Mouse (Mus musculus): ENCODE results near the gene Tac1.
"Not testable (repeated sequence)": the region's sequence is repeated elsewhere in the genome, so short reads cannot be mapped to it uniquely, and the experiment has no call there.

The Tac1 gene

DNA sequence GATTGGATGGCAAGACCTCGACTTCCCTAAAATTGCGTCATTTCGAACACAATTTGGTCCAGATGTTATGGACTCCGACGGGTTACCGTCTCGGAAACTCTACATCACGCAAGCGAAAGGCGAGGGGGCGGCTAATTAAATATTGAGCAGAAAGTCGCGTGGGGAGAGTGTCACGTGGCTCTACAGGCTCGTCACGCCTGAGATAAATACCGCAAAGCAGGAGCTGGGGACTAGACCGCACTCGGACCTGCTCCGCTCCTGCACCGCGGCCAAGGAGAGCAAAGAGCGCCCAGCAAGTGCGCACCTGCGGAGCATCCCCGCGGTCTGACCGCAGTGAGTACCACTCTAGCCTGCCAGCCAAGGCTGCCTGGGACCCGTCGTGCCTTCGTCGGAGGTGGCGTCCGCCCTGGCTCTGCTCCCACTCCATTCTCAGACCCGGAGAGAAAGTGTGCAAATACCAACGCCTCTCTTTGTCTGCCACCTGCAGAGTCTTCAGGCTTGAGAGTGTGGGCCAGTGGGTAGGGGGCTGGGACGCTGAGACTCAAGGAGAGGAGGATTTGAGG is at the start of gene Tac1:
Gene Tac1 (plus strand): TSS at position 51 of the 563 bp plus-strand sequence.
- in situ Hi-C loops (cut with MboI; ENCODE audit: low pct_unique_long_range_greater_than_20kb in 1 of 2, low sequenced_read_pairs in 2 of 2, unreplicated experiment in 1 of 2): no loop called here

DNA sequence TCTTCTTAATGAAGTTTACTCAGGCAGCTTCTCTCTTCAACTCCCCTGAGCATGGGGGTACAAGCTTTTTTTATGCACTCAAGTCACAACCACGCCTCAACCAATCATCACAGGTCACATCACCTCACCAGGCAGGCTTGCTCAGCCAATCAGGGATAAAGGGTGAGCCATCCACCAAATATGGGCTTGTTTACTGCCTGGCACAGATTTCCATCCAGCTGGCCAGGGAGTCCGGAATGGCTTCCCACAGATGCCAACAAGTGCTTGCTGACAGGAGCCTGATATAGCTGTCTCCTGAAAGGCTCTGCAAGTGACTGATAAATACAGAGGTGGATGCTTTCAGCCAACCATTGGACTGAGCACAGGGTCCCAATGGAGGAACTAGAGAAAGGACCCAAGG is 11.2 kb upstream of the Tac1 start:
- in situ Hi-C loops (cut with MboI; ENCODE audit: low pct_unique_long_range_greater_than_20kb in 1 of 2, low sequenced_read_pairs in 2 of 2, unreplicated experiment in 1 of 2): not testable (repeated sequence)

GRCm38 (mm10) chr6:7555688-7556476 is 1.2 kb downstream of the Tac1 start:
- in situ Hi-C loops (cut with MboI; ENCODE audit: low pct_unique_long_range_greater_than_20kb in 1 of 2, low sequenced_read_pairs in 2 of 2, unreplicated experiment in 1 of 2): no loop called here

DNA sequence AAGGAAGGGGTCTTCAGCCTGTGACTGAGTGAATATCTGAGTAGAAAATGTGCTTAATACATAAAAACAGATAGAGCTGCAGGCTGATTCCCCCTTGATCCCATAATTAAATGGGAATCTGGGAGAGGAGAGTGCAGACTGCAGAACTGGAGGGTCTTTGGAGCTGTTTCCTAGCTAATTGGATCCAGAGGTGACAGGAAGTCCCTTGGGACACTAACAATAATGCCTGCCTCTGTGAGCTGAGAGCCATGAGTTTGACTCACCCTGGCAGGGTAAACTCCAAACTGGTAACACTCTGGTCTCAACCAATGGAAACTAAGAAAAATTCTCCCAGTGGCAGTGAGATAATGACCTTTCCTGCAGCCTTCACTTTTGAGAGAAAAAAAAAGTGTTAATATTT is 3.5 kb downstream of the Tac1 start:
- in situ Hi-C loops (cut with MboI; ENCODE audit: low pct_unique_long_range_greater_than_20kb in 1 of 2, low sequenced_read_pairs in 2 of 2, unreplicated experiment in 1 of 2): no loop called here

- in situ Hi-C loops (cut with MboI; ENCODE audit: low pct_unique_long_range_greater_than_20kb in 1 of 2, low sequenced_read_pairs in 2 of 2, unreplicated experiment in 1 of 2): no loop called here
Measured at GRCm38 (mm10) chr6:7562524-7562923, 7.8 kb downstream of the Tac1 start.

- in situ Hi-C loops (cut with MboI; ENCODE audit: low pct_unique_long_range_greater_than_20kb in 1 of 2, low sequenced_read_pairs in 2 of 2, unreplicated experiment in 1 of 2): no loop called here
Measured at GRCm38 (mm10) chr6:7564537-7564936, 9.9 kb downstream of the Tac1 start.

- in situ Hi-C loops (cut with MboI; ENCODE audit: low pct_unique_long_range_greater_than_20kb in 1 of 2, low sequenced_read_pairs in 2 of 2, unreplicated experiment in 1 of 2): no loop called here
Measured at GRCm38 (mm10) chr6:7571144-7571543, 16.5 kb downstream of the Tac1 start.

DNA sequence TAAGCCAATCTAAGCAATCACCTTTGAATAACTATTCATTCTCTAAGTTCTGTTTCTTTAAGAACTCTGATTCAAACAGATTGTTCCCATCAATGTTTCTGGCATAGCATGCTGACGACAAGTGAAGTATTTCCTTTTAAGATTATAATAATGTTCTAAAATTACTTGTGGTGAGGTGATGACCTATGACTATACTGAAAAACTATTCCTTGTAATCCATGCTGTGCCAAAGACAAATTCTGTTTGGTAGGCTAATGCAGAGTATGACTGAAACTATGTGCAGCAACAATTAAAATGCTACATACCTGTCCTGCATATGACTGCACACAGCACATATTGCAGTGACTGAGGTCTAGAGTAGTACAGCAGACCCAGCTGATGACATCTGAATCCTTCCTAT is 23.4 kb downstream of the Tac1 start:
- in situ Hi-C loops (cut with MboI; ENCODE audit: low pct_unique_long_range_greater_than_20kb in 1 of 2, low sequenced_read_pairs in 2 of 2, unreplicated experiment in 1 of 2): no loop called here

- in situ Hi-C loops (cut with MboI; ENCODE audit: low pct_unique_long_range_greater_than_20kb in 1 of 2, low sequenced_read_pairs in 2 of 2, unreplicated experiment in 1 of 2): no loop called here
Measured at GRCm38 (mm10) chr6:7594445-7594844, 39.8 kb downstream of the Tac1 start.

DNA sequence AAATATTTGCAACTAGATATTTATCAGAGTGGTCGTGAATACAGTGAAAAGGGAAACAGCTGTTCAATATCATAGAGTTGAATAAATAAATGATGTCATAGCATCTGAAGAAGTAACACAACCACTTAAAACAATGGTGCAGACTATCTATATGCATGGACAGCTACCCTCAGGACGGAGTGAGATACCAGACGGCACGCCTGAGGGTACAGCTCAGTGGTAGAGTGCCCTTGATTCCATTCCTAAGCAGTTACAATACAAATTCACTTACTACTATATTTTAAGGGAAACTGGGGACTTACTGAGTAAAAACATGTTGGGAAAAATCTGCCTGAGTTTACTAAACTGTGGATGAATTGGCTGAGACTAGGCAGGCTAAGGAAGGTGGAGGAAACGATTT is 43.7 kb downstream of the Tac1 start:
- in situ Hi-C loops (cut with MboI; ENCODE audit: low pct_unique_long_range_greater_than_20kb in 1 of 2, low sequenced_read_pairs in 2 of 2, unreplicated experiment in 1 of 2): no loop called here

- in situ Hi-C loops (cut with MboI; ENCODE audit: low pct_unique_long_range_greater_than_20kb in 1 of 2, low sequenced_read_pairs in 2 of 2, unreplicated experiment in 1 of 2): no loop called here
Measured at GRCm38 (mm10) chr6:7600228-7600627, 45.5 kb downstream of the Tac1 start.

- in situ Hi-C loops (cut with MboI; ENCODE audit: low pct_unique_long_range_greater_than_20kb in 1 of 2, low sequenced_read_pairs in 2 of 2, unreplicated experiment in 1 of 2): no loop called here
Measured at GRCm38 (mm10) chr6:7601353-7602094, 46.8 kb downstream of the Tac1 start.

- in situ Hi-C loops (cut with MboI; ENCODE audit: low pct_unique_long_range_greater_than_20kb in 1 of 2, low sequenced_read_pairs in 2 of 2, unreplicated experiment in 1 of 2): not testable (repeated sequence)
Measured at GRCm38 (mm10) chr6:7613676-7614075, 59.0 kb downstream of the Tac1 start.
